Mouse (Mus musculus): ENCODE data around the gene Cyp21a1. TPM values are rescaled to one million over a fixed set of nuclear protein-coding genes. Genes with fewer than 3 reads are reported as not detected.
"Not testable (repeated sequence)": the region's sequence is repeated elsewhere in the genome, so short reads cannot be mapped to it uniquely, and the experiment has no call there.

The Cyp21a1 gene
- polyA plus RNA-seq (2015; fragmentation: Nextera tagmentation; extraction: Ambion mirVana): 0.18 TPM in 1 of 2 replicates, not detected in the other

- not testable (repeated sequence) for H3K4me3 ChIP-seq; H3K27ac ChIP-seq; H3K9me3 ChIP-seq; H3K4me2 ChIP-seq (replicated peaks); H3K9ac ChIP-seq; H3K36me3 ChIP-seq; ATAC-seq (ENCODE audit: low FRiP score, low read depth); H3K4me1 ChIP-seq; H3K27me3 ChIP-seq
- WGBS: 87% methylated on average over 6 of the region's 6 CpGs
These were observed at the start of gene Cyp21a1 for GRCm38 (mm10) chr17:34804301-34804700. Gene Cyp21a1, minus strand, starts transcription at chr17:34804561.

- Histone ChIP-seq H3K9ac (no peak overlapping the region; the same call in 1 of the 2 replicates), H3K4me3 (no peak overlapping the region), H3K4me1 (peaks cover 21% of the 10 kb centered on the region), H3K27ac (no peak overlapping the region), H3K4me2 (replicated peaks) (no peak overlapping the region), H3K27me3 (no peaks in the 10 kb centered on the region), H3K36me3 (peaks cover 61% of the 10 kb centered on the region), H3K9me3 (no peaks in the 10 kb centered on the region)
- WGBS: 75% methylated on average over 8 of the region's 8 CpGs
- ATAC-seq (ENCODE audit: low FRiP score, low read depth): no peak
These were observed 49.1 kb upstream of the Cyp21a1 start for GRCm38 (mm10) chr17:34853511-34853910.

GRCm38 (mm10) chr17:34850517-34851125, 46.3 kb upstream of the Cyp21a1 start:
- H3K27me3 ChIP-seq: no peaks in the 10 kb centered on the region
- peak overlapping the region; percentile 89 for H3K9ac ChIP-seq
- H3K36me3 ChIP-seq: peaks cover 60% of the 10 kb centered on the region
- 0 out of 2 replicates have a peak overlapping the region, but pooled peaks have one; percentile 48 for H3K27ac ChIP-seq
- peak overlapping the region; percentile 88 for H3K4me2 ChIP-seq (replicated peaks)
- no peaks in the 10 kb centered on the region for H3K9me3 ChIP-seq
- H3K4me1 ChIP-seq: peaks cover 21% of the 10 kb centered on the region
- peak; percentile 28 for ATAC-seq (ENCODE audit: low FRiP score, low read depth)
- peak overlapping the region; percentile 89 for H3K4me3 ChIP-seq
- WGBS: 1% methylated on average over 25 of the region's 25 CpGs

GRCm38 (mm10) chr17:34849722-34850516, 45.6 kb upstream of the Cyp21a1 start, which contains the start of the genes Skiv2l and Nelfe:
Gene Skiv2l, minus strand, starts transcription at chr17:34850210.
Gene Nelfe, plus strand, starts transcription at chr17:34850391.
- no peaks in the 10 kb centered on the region for H3K27me3 ChIP-seq
- H3K4me3 ChIP-seq: peak within 1 kb of the TSS; percentile 89
- H3K9ac ChIP-seq: peak within 1 kb of the TSS; percentile 89
- peaks cover 21% of the 10 kb centered on the region for H3K4me1 ChIP-seq
- no peaks in the 10 kb centered on the region for H3K9me3 ChIP-seq
- H3K4me2 ChIP-seq (replicated peaks): peak within 1 kb of the TSS; percentile 95
- peaks cover 62% of the 10 kb centered on the region for H3K36me3 ChIP-seq
- peak; percentile 97 for ATAC-seq (ENCODE audit: low FRiP score, low read depth)
- 0 out of 2 replicates have a peak within 1 kb of the TSS, but pooled peaks have one; percentile 48 for H3K27ac ChIP-seq
- WGBS: under 1% methylated on average over 64 of the region's 65 CpGs

- Histone ChIP-seq H3K4me2 (replicated peaks) (no peak overlapping the region), H3K36me3 (peaks cover 62% of the 10 kb centered on the region), H3K4me1 (peaks cover 21% of the 10 kb centered on the region), H3K27ac (no peak overlapping the region), H3K4me3 (no peak overlapping the region), H3K9ac (peak overlapping the region; percentile 45; the same call in 1 of the 2 replicates), H3K27me3 (no peaks in the 10 kb centered on the region), H3K9me3 (no peaks in the 10 kb centered on the region)
- WGBS: 93% methylated on average over 7 of the region's 7 CpGs
- no peak for ATAC-seq (ENCODE audit: low FRiP score, low read depth)
These were observed 43.3 kb upstream of the Cyp21a1 start for GRCm38 (mm10) chr17:34847615-34848014.

GRCm38 (mm10) chr17:34847192-34847591, 42.8 kb upstream of the Cyp21a1 start:
- Histone ChIP-seq H3K27me3 (no peaks in the 10 kb centered on the region), H3K36me3 (peaks cover 62% of the 10 kb centered on the region), H3K9me3 (no peaks in the 10 kb centered on the region), H3K9ac (peak overlapping the region; percentile 45; the same call in 1 of the 2 replicates), H3K27ac (no peak overlapping the region), H3K4me3 (no peak overlapping the region), H3K4me2 (replicated peaks) (no peak overlapping the region), H3K4me1 (peaks cover 21% of the 10 kb centered on the region)
- 90% methylated on average over 6 of the region's 6 CpGs for WGBS
- ATAC-seq (ENCODE audit: low FRiP score, low read depth): no peak

GRCm38 (mm10) chr17:34844884-34845283, 40.5 kb upstream of the Cyp21a1 start:
- ATAC-seq (ENCODE audit: low FRiP score, low read depth): no peak
- Histone ChIP-seq H3K27ac (no peak overlapping the region), H3K27me3 (no peaks in the 10 kb centered on the region), H3K4me2 (replicated peaks) (no peak overlapping the region), H3K4me3 (no peak overlapping the region), H3K4me1 (peaks cover 6% of the 10 kb centered on the region), H3K9me3 (no peaks in the 10 kb centered on the region), H3K36me3 (peaks cover 84% of the 10 kb centered on the region), H3K9ac (no peak overlapping the region)
- WGBS: 94% methylated on average over 13 of the region's 13 CpGs

- Histone ChIP-seq H3K4me3 (no peak overlapping the region), H3K9me3 (no peaks in the 10 kb centered on the region), H3K4me2 (replicated peaks) (no peak overlapping the region), H3K27ac (no peak overlapping the region), H3K9ac (no peak overlapping the region), H3K4me1 (peaks cover 19% of the 10 kb centered on the region), H3K27me3 (no peaks in the 10 kb centered on the region), H3K36me3 (peaks cover 73% of the 10 kb centered on the region)
- ATAC-seq (ENCODE audit: low FRiP score, low read depth): no peak
- 89% methylated on average over 6 of the region's 6 CpGs for WGBS
These were observed 36.5 kb upstream of the Cyp21a1 start for GRCm38 (mm10) chr17:34840736-34841307.

GRCm38 (mm10) chr17:34838785-34839184, 34.4 kb upstream of the Cyp21a1 start:
- WGBS: 89% methylated on average over 7 of the region's 7 CpGs
- Histone ChIP-seq H3K9ac (no peak overlapping the region), H3K27me3 (no peaks in the 10 kb centered on the region), H3K36me3 (peaks cover 54% of the 10 kb centered on the region), H3K4me1 (peaks cover 23% of the 10 kb centered on the region), H3K4me2 (replicated peaks) (peak overlapping the region; percentile 25), H3K4me3 (no peak overlapping the region), H3K27ac (no peak overlapping the region), H3K9me3 (no peaks in the 10 kb centered on the region)
- ATAC-seq (ENCODE audit: low FRiP score, low read depth): no peak

- Histone ChIP-seq H3K4me2 (replicated peaks) (peak overlapping the region; percentile 100), H3K9ac (peak overlapping the region; percentile 85), H3K4me3 (peak overlapping the region; percentile 79), H3K9me3 (no peaks in the 10 kb centered on the region), H3K27me3 (no peaks in the 10 kb centered on the region), H3K27ac (peak overlapping the region; percentile 78; the same call in 1 of the 2 replicates), H3K36me3 (peaks cover 52% of the 10 kb centered on the region), H3K4me1 (peaks cover 23% of the 10 kb centered on the region)
- ATAC-seq (ENCODE audit: low FRiP score, low read depth): no peak
- WGBS: 32% methylated on average over 43 of the region's 43 CpGs
These were observed 33.3 kb upstream of the Cyp21a1 start for GRCm38 (mm10) chr17:34837464-34838324.

GRCm38 (mm10) chr17:34836856-34837221, 32.5 kb upstream of the Cyp21a1 start, which contains the start of the genes Stk19 and Dxo:
Gene Stk19, minus strand, starts transcription at chr17:34836945.
Gene Dxo, plus strand, starts transcription at chr17:34837019.
- H3K4me2 ChIP-seq (replicated peaks): peak within 1 kb of the TSS; percentile 100
- no peaks in the 10 kb centered on the region for H3K27me3 ChIP-seq
- peak within 1 kb of the TSS; percentile 78; the same call in 1 of the 2 replicates for H3K27ac ChIP-seq
- H3K4me3 ChIP-seq: peak within 1 kb of the TSS; percentile 79
- H3K36me3 ChIP-seq: peaks cover 52% of the 10 kb centered on the region
- H3K4me1 ChIP-seq: peaks cover 23% of the 10 kb centered on the region
- H3K9ac ChIP-seq: peak within 1 kb of the TSS; percentile 85
- H3K9me3 ChIP-seq: no peaks in the 10 kb centered on the region
- WGBS: 0% methylated on average over 40 of the region's 40 CpGs
- peak; percentile 92 for ATAC-seq (ENCODE audit: low FRiP score, low read depth)

Data from limb, embryonic 13.5 days (tissue).